Mouse (Mus musculus) adrenal gland, adult 8-10 months (tissue): ENCODE measurements at regions not wholly inside any gene's neighbourhood (a gene's known extent, or its start where the extent isn't known, plus 50 kb on each side); places are given as distances from the start of the nearest gene placed in this dataset.

Experiments used
- DNase-seq: peaks from one replicate; pipeline ENCODE4 v3.0.0; 2022

DNA sequence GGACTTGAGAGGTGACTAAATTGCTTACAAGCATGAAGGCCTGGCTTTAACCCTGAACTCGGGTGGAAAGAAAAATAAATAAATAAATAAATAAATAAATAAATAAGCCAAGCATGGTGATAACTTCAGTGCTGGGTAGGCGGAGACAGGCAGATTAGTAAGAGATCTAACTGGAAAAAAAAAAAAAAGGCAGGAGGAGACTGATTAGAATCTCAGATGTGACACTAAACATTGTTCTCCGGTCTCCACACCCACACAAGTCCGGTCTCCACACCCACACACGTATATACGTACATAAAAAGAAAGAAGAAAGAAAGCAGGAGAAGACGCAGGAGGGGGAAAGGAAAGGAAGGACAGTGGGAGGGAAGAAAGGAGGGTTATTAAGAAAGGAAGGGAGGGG lies 267.8 kb downstream of the Dhx15 start:
- DNase-seq: no peak

DNA sequence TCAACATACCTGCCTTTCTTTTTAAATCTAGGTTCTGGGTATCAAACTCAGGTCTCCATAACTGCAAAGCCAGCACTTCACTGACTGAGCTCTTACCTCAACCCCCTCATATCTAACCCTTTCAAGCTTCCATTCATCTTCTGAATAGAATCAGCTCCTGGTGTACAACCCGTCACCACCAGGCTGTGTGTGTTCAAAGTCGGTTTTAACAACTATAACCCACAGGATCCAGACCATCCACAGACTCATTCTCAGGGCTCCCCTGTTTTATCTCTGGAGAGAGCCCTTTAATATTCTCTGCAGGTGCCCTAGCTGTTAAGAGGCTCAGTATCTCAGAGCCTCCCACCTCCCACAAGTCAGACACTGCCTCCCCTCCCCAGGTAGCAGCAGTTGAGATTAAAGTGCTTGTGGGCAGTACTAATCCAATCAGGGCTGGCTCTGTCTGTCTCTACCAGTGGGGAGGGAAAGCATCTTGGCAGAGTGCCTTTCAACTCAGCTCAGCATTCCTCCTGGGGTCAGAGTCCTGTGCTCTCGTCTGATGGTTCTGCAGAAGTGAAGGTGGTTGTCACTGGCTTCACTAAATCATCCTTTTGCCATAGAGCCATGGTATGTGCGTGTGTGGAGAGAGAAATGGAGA lies 272.4 kb downstream of the Dhx15 start:
- DNase-seq: no peak

DNA sequence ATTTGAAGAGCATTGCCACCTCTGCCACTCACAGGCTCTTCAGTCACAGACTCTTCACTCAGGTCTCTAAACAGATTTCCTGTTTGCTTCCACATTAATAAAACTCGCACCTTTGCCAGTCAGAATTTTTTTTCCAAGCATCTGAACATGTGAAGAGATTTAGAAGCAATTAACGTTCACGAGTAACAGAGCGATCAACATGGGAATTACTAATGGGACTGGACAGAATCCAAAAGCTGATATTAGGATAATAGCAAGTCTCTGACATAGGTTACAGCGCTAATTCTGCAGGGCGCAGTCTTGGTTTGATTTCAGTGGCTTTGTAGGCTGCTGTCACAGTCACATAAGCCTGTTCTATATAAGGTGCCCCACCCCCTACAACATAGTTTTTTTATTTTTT lies 275.6 kb downstream of the Dhx15 start:
- no peak for DNase-seq

DNA sequence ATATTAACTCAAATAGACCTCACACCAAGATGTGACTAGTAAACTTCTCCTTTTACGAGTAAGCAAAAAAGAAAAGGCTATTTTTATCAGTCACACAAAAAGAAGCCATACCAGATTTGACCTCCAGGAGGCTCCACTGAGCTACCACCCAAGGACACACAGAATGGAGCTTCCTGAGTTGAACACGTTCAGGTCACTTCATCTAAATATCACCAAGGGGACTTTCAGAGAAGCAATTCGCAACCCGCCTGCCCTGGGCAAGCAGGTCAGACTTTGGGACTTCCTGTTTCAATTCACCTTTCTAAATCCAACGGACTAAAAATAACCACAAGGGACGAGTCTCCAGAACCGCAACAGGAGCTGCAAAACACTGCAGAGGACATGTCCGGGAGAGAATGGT lies 281.5 kb downstream of the Dhx15 start:
- no peak for DNase-seq

GRCm38 (mm10) chr5:51906315-51907109 lies 283.8 kb downstream of the Dhx15 start:
- DNase-seq: no peak

DNA sequence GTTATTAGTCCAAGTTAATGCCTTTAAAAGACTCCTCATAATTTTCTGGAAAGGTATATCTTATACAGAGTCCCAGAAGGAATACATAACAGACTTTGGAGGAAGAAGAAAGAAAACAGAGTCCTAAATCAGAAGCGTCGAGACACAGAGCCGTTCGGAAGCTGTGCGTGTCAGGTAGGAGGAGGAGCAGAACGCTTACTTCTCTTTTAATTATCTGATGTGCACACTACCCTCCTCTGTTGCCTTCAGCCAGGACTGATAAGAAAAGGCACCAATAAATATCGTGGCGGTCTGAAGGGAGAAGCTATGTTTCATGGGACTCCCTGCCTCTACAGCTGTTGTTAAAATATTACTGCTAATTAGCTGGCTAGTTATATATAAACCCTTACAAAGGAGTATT lies 296.2 kb downstream of the Dhx15 start:
- no peak for DNase-seq

GRCm38 (mm10) chr5:51891341-51891740 lies 299.0 kb downstream of the Dhx15 start:
- no peak for DNase-seq

DNA sequence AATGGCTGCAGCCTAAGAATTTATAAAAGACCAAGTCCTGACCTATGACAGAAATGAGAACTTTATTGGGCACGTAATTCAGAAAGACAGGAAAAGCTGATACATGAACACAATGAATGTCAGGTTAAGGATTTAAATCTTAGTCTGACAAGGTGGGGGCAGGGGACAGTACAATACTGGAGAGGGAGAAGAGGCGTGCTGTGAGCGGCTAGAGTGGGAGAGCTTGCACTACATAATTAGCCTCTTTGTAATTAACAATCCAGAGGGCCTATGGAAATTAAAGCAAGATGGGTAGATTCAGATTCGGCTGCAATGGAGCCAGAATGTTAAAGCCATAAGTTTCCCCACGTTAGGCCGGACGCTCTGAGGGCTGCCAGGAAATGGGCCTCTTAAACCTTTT lies 301.9 kb downstream of the Dhx15 start:
- DNase-seq: no peak

DNA sequence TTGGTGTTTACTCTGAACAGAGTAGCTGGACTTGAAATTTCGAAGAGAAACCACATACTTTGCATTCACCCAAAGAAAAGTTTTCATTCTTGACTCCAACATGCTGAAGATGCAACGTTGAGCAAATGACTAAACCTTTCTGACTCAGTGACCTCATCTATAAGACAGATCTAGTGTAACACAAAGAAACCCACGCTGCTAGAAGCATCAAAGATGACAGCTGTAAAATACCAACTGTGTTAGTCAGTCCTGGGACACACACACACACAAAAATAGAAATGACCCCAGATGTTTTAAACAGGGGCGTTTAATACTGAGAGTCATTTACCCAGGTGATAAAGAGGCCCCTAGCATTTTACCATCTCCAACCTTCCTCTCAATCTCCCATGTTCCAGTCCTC lies 307.7 kb downstream of the Dhx15 start:
- no peak for DNase-seq

DNA sequence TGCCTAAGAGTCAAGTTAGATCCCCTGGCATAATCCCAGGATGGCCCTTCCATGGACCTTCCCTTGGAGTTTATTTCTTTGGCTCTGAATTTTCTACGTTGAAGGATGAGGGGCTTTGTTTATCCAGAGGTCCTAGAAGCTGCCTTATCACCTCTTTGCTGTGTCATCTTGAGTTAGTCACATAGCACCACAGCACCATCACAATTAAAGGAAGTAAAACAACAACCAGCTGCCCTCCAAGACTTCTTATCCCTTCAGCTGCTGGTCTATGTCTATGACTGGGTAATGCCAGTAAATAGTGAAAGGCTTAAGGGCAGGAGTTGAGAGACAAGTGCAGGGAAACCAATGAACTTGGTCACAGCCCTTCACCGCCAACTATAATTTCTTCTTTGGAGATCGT lies 308.1 kb downstream of the Dhx15 start:
- no peak for DNase-seq

DNA sequence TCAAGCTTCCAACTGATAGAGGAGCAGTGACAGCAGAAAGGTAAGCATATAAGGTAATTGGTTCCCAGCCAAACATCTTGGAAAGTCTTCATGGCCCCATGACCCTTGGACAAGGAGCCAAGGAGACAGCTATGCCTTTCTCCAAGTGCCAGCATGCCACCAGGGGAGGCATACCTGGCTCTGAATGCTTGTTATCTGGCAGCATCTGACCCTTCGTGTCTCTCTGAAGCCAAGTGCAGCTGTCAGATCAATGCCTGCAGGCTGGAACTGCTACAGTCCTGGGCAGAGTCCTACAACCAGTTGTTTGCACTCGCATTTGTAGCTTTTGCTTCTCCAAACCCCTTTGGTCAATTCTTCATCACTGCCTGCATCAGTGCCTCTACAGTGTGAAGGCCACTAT lies 309.3 kb upstream of the Ppargc1a start:
- no peak for DNase-seq

GRCm38 (mm10) chr5:51873571-51873970 lies 306.0 kb upstream of the Ppargc1a start:
- DNase-seq: no peak

- DNase-seq: no peak
These were observed 304.2 kb upstream of the Ppargc1a start for GRCm38 (mm10) chr5:51871735-51872134.

DNA sequence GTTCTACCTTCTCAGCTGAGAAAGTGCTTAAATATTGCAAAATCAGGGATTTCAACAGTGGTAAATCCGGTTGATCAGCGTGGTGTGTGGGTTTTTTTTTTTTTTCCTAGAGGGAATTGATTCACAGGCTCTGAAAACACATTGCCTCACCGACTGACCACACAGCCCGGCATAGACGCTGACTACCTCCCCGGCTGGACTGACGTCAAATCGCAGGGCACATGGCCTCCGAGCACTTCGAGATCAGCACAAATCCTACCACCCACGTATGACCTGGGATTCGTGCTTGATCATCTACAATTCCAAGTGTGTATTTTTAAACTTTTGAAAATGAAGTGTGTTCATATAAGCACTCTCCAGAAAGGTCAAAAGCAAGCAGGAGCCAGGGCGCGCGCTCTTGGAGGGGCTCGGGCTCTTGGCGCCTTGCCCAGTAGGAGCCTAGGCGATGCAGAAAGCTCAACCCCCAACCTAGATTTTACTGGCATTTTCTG lies 300.7 kb upstream of the Ppargc1a start:
- peak; percentile 17 for DNase-seq

DNA sequence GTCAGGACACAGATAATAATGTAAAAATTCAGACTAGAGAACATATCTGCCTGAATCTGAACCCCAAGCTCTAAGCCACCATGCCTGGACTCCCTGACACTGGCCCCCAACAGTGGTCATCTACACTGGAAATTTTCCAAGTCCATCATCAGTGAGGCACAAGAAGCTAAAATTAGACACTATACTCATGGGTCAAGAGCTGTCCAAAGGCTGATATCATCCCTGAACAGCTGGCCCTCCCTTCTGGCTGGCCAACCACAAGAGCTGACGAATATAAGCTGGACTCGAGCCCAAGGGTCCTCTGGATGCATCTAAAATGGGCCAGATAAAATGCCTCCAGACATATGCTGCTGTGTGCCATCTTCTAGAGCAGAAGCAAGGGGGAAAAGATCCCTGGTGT lies 298.5 kb upstream of the Ppargc1a start:
- no peak for DNase-seq

DNA sequence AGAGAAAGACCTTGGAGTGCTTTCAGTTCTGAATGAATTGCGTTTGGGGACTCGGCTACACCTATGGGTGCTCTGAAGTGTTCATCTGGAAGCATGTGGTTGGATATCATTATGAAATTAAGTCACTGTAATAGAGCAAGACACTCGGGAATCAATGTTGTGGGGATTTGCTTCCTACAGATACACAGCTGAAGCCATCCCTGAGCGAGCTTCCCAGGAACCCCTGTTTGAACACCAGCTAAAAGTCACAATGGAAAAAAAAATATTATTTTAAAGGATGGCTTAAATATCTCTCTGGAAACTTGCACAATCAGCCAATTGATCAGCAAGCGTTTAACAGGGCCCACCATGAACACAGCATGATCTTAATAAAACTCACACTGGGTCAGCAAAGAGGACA lies 293.0 kb upstream of the Ppargc1a start:
- DNase-seq: no peak

GRCm38 (mm10) chr5:51853456-51854124 lies 286.1 kb upstream of the Ppargc1a start:
- DNase-seq: no peak

- DNase-seq: no peak
These were observed 282.6 kb upstream of the Ppargc1a start for GRCm38 (mm10) chr5:51850091-51850490.

DNA sequence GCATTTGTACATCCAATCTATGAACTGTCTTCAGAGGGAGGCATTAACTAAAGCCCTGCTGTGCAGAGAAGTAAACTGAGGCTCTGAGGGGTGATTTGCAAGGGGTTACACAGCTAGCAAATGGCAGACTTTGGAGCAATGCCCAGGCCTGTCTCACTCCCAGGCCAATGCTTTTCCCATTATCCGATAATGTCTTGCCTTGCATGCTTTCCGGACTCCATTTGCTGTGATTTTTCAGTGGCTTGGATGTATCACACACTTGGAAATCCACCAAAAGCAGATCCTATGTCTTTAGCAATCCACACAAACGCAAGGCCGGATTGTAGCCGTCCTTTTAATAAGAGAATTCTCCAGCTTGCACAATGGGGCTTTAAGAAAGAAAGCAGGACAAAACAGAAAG lies 281.7 kb upstream of the Ppargc1a start:
- no peak for DNase-seq

DNA sequence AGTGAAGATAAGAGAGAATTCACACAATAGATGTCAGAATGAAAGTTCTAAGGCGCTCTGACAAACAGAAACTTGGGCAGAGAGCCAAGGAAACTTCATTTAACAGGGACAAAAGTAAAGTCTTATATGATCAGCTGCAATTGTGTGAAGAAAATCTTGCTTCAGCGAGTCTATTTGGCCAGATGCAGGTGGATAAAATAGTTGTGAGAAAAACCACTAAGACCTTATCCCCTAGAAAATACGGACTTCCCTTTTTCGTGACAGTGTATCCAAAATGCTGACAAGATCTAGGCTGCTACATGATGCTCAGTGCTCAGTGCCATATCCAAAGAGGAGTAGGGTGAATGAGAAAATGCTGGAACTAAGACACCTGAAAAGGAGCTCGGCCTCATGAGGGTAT lies 274.7 kb upstream of the Ppargc1a start:
- DNase-seq: no peak

DNA sequence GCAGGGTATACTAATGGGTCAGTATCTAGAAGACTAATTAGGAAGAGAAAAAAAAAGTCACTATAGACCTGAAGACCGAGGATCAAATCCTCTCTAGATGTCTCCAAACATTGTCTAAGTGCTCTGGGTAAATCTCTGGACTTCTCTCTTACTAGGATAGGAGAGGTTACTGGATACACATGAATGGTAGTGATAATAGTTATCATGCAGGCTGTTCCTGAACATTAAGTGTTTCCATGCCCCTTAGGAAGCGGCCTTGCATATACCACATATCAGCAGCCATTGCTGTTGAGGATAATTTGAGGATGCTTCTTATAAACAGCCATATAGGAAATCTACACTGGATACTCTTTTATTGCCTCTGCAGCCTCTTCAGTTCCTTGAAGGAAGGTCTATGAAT lies 274.2 kb upstream of the Ppargc1a start:
- no peak for DNase-seq

- no peak for DNase-seq
These were observed 273.3 kb upstream of the Ppargc1a start for GRCm38 (mm10) chr5:51840638-51841329.

DNA sequence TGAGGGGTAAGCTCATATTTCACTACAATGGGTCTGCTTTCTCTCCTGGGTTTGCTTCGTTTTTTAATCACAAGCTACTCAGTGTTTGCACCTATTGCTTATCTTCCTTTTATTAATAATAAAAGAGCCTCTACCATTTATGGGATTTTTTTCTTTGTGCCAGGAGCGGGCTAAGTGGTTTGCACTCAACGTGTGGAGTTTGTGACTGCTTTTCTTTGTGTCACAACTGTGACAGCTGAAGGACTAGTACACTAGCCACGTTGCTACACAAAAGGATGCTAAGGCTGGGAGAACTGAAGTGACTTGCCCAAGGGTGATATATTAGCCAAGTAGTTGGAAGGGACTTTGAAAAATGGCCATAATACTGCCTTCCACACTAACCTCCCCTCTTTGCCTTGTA lies 271.8 kb upstream of the Ppargc1a start:
- DNase-seq: no peak
